Mouse (Mus musculus): ENCODE results near the gene Slc9c1.

- TF ChIP-seq CTCF (conservative IDR thresholded peaks at IDR 0.05; ENCODE audit: low read length): no peak
- no peak for TF ChIP-seq NANOG (IDR thresholded peaks at IDR 0.05; ENCODE audit: borderline replicate concordance, low read length)
- TF ChIP-seq POU5F1 (IDR thresholded peaks at IDR 0.05; ENCODE audit: borderline replicate concordance, low read length): no peak
These were observed 97.3 kb downstream of the Slc9c1 start for GRCm38 (mm10) chr16:45632420-45632819.

Measured in E14TG2a.4 (cell line).